Mouse (Mus musculus) hindbrain, embryonic 10.5 days (tissue): ENCODE results near the gene Ssxb3. TPM values are rescaled to one million over a fixed set of nuclear protein-coding genes. Genes with fewer than 3 reads are reported as not detected.
"Not testable (repeated sequence)": the region's sequence is repeated elsewhere in the genome, so short reads cannot be mapped to it uniquely, and the experiment has no call there.

Experiments
- DNase-seq: peaks from one replicate; pipeline ENCODE4 v3.0.0-alpha.2; 2017; ENCODE audit warnings: low spot score
- H3K27ac ChIP-seq: fragments of 300-500 bp; sonication (generic); 2 replicates; pipeline ENCODE4 v1.5.1; 2016; ENCODE audit warnings: mild to moderate bottlenecking, moderate library complexity
- H3K27me3 ChIP-seq: fragments of 300-500 bp; sonication (generic); 2 replicates; pipeline ENCODE4 v1.6.1; 2016; ENCODE audit warnings: mild to moderate bottlenecking; ENCODE audit not compliant: poor library complexity, insufficient read depth, severe bottlenecking
- H3K36me3 ChIP-seq: fragments of 300-500 bp; sonication (generic); 2 replicates; pipeline ENCODE4 v1.6.1; 2016; ENCODE audit warnings: mild to moderate bottlenecking, moderate library complexity
- H3K4me1 ChIP-seq: fragments of 300-500 bp; sonication (generic); replicated peaks from 2 replicates; pipeline ENCODE4 v1.6.1; 2016; ENCODE audit warnings: mild to moderate bottlenecking
- H3K4me3 ChIP-seq: fragments of 300-500 bp; sonication (generic); 2 replicates; pipeline ENCODE4 v1.5.1; 2016; ENCODE audit warnings: mild to moderate bottlenecking, moderate library complexity
- H3K9me3 ChIP-seq: fragments of 300-500 bp; sonication (generic); 2 replicates; pipeline ENCODE4 v1.6.1; 2016; ENCODE audit warnings: mild to moderate bottlenecking, moderate library complexity
- WGBS: fragments of 180-500 bp; shearing (Covaris S2); methylation state at CpG from one replicate; pipeline ENCODE4 v1.1.7; 2016; 5-methylcytosine and 5-hydroxymethylcytosine counted together
- polyA plus RNA-seq: library from polyadenylated mRNA; unstranded; fragments of >200 nt; fragmentation: Nextera tagmentation; extraction: Ambion mirVana; gene quantifications from 2 replicates; pipeline ENCODE4 v1.2.1, GENCODE M21; 2016

The Ssxb3 gene
- polyA plus RNA-seq: not detected in 2 replicates

- not testable (repeated sequence) for H3K36me3 ChIP-seq, H3K27ac ChIP-seq, H3K27me3 ChIP-seq, H3K4me1 ChIP-seq, DNase-seq, H3K4me3 ChIP-seq
- 42% methylated on average over 1 of the region's 1 CpGs for WGBS
- peaks cover 13% of the 10 kb centered on the region; the same call in 1 of the 2 replicates for H3K9me3 ChIP-seq
These were observed at the start of gene Ssxb3 for GRCm38 (mm10) chrX:8591716-8592115. Ssxb3 (minus strand) TSS chrX:8591816.

- not testable (repeated sequence) for H3K27me3 ChIP-seq, H3K36me3 ChIP-seq, H3K4me3 ChIP-seq, DNase-seq, H3K27ac ChIP-seq, H3K4me1 ChIP-seq
- WGBS: 81% methylated on average over 4 of the region's 4 CpGs
- peaks cover 13% of the 10 kb centered on the region for H3K9me3 ChIP-seq
These were observed 43.5 kb downstream of the Ssxb3 start, which contains the start of gene Ssxb6 for GRCm38 (mm10) chrX:8548155-8548554. Ssxb6 (minus strand) TSS chrX:8548255.

Other genes starting within 250 kb of the Ssxb3 start
- not detected in 2 replicates for gene Ssxb9, start 224.8 kb downstream of the Ssxb3 start, polyA plus RNA-seq
- not detected in 2 replicates for gene Ssxb1, start 178.5 kb downstream of the Ssxb3 start, polyA plus RNA-seq
- not detected in 2 replicates for gene Ssxb2, start 130.1 kb downstream of the Ssxb3 start, polyA plus RNA-seq
- gene Gm14459, start 66.9 kb downstream of the Ssxb3 start, polyA plus RNA-seq: not detected in 2 replicates
- gene Ssxb6, start 43.6 kb downstream of the Ssxb3 start, polyA plus RNA-seq: not detected in 2 replicates
- not detected in 2 replicates for gene Ssxb8, start 99.0 kb upstream of the Ssxb3 start, polyA plus RNA-seq
- gene Ssx9, start 156.6 kb upstream of the Ssxb3 start, polyA plus RNA-seq: not detected in 2 replicates
- gene Ssxb5, start 211.9 kb upstream of the Ssxb3 start, polyA plus RNA-seq: not detected in 2 replicates